Mouse (Mus musculus): ENCODE data around the gene Ccp110. TPM values are rescaled to one million over a fixed set of nuclear protein-coding genes. Genes with fewer than 3 reads are reported as not detected.

Ccp110 gene
- total and polyA plus RNA-seq, 3 experiments = 10.6 to 16.3 (median 13.4) TPM

DNA sequence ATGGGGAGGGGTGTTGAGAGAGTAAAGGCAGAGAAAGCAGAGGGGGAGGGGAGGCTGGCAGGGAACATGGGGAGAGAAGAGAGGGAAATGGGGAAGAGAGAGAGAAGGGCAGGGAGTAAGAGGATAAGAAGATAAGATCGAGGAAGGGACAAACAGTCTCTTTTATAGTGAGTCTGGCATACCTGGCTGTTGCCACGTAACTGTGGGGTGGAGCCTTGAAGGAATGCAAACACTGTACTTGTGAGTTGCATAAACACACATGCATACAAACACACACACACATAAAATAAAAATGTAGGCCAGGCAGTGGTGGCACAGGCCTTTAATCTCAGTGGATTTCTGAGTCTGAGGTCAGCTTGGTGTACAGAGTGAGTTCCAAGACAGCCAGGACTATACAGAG, 5.1 kb upstream of the Ccp110 start:
- H3K79me2 ChIP-seq (replicated peaks; ENCODE audit: control insufficient read depth, extremely low read depth, insufficient read depth, poor library complexity, severe bottlenecking) = peaks cover 26% of the 10 kb centered on the region
- no peak for DNase-seq (ENCODE audit: extremely low read depth)
- no peaks in the 10 kb centered on the region for H3K9me3 ChIP-seq (replicated peaks; ENCODE audit: low read length)
- H3K36me3 ChIP-seq (replicated peaks in 1 of 2; ENCODE audit: control insufficient read depth in 1 of 2, insufficient read depth in 1 of 2, low read length in 1 of 2) = no peaks in the 10 kb centered on the region
- no peak overlapping the region for H3K27ac ChIP-seq (ENCODE audit: insufficient read depth, low read depth)
- H3K4me3 ChIP-seq (replicated peaks in 1 of 3; ENCODE audit: low read depth in 2 of 3, low read length in 2 of 3, poor library complexity in 1 of 3) = no peak overlapping the region
- no peak overlapping the region for H3K9ac ChIP-seq (ENCODE audit: insufficient read depth, low read depth)
- H3K27me3 ChIP-seq (replicated peaks) = no peaks in the 10 kb centered on the region
- dilution Hi-C loops (cut with MboI; ENCODE audit: extremely low pct_ligation_motif_present, extremely low pct_unique_long_range_greater_than_20kb, low sequenced_read_pairs) (no loop called here), in situ Hi-C loops (cut with MboI; ENCODE audit: low pct_ligation_motif_present, low pct_unique_long_range_greater_than_20kb, low sequenced_read_pairs) (no loop called here)
- no peak for TF ChIP-seq RAD21 (IDR thresholded peaks at IDR 0.05; ENCODE audit: low read depth, low read length)
- no peak for TF ChIP-seq JUN (IDR thresholded peaks at IDR 0.05; ENCODE audit: insufficient read depth, low read depth, low read length)
- no peak for TF ChIP-seq POLR2AphosphoS2 (IDR thresholded peaks at IDR 0.05; ENCODE audit: low read depth, low read length)
- TF ChIP-seq SIN3A (IDR thresholded peaks at IDR 0.05; ENCODE audit: low read length) = no peak
- TF ChIP-seq MAFK (IDR thresholded peaks at IDR 0.05; ENCODE audit: insufficient replicate concordance, low read length) = no peak
- TF ChIP-seq PAX5 (IDR thresholded peaks at IDR 0.05; ENCODE audit: low read length) = no peak
- TF ChIP-seq ELF1 (IDR thresholded peaks at IDR 0.05; ENCODE audit: low read depth, low read length) = no peak
- TF ChIP-seq UBTF (IDR thresholded peaks at IDR 0.05; ENCODE audit: low read depth, low read length) = no peak
- no peak for TF ChIP-seq ETS1 (conservative IDR thresholded peaks at IDR 0.05; ENCODE audit: low read depth, low read length)
- TF ChIP-seq MYC (IDR thresholded peaks at IDR 0.05; ENCODE audit: low read depth, low read length) = no peak
- no peak overlapping the region for H3K4me2 ChIP-seq (ENCODE audit: insufficient read depth, low read depth, poor library complexity, severe bottlenecking)
- H3K4me1 ChIP-seq (ENCODE audit: control insufficient read depth in 1 of 2, insufficient read depth in 2 of 2) = peaks cover 0 to 21% of the 10 kb centered on the region in 2 experiments; a peak in 2 of 4 replicates

DNA sequence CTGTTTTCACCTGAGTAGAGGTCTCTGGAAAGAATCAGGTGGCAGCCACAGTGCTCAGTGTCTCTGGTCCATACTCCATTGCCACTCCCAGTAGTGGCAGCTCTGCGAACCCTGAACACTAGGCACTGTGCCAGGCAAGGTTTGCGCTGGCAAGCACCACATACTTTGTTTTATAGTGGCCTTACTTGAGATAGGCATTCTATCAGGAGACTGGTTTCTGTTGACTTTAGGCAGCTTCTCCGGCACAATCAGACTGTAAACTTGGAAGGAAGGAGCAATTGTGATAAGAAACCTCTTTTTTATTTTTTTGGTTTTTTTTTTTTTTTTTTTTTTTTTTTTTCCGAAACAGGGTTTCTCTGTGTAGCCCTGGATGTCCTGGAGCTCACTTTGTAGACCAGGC, 4.3 kb upstream of the Ccp110 start:
- Histone ChIP-seq H3K79me2 (replicated peaks; ENCODE audit: control insufficient read depth, extremely low read depth, insufficient read depth, poor library complexity, severe bottlenecking) (peaks cover 23% of the 10 kb centered on the region), H3K36me3 (replicated peaks in 1 of 2; ENCODE audit: control insufficient read depth in 1 of 2, insufficient read depth in 1 of 2, low read length in 1 of 2) (no peaks in the 10 kb centered on the region), H3K9me3 (replicated peaks; ENCODE audit: low read length) (no peaks in the 10 kb centered on the region), H3K4me1 (ENCODE audit: control insufficient read depth in 1 of 2, insufficient read depth in 2 of 2) (peaks cover 0 to 19% of the 10 kb centered on the region in 2 experiments; a peak in 2 of 4 replicates), H3K4me2 (ENCODE audit: insufficient read depth, low read depth, poor library complexity, severe bottlenecking) (no peak overlapping the region), H3K9ac (ENCODE audit: insufficient read depth, low read depth) (no peak overlapping the region), H3K4me3 (replicated peaks in 1 of 3; ENCODE audit: low read depth in 2 of 3, low read length in 2 of 3, poor library complexity in 1 of 3) (no peak overlapping the region), H3K27me3 (replicated peaks) (no peaks in the 10 kb centered on the region), H3K27ac (ENCODE audit: insufficient read depth, low read depth) (no peak overlapping the region)
- DNase-seq (ENCODE audit: extremely low read depth) = no peak
- dilution Hi-C loops (cut with MboI; ENCODE audit: extremely low pct_ligation_motif_present, extremely low pct_unique_long_range_greater_than_20kb, low sequenced_read_pairs) (no loop called here), in situ Hi-C loops (cut with MboI; ENCODE audit: low pct_ligation_motif_present, low pct_unique_long_range_greater_than_20kb, low sequenced_read_pairs) (no loop called here)
- TF ChIP-seq JUND (conservative IDR thresholded peaks at IDR 0.05; ENCODE audit: low read depth, low read length) = no peak

DNA sequence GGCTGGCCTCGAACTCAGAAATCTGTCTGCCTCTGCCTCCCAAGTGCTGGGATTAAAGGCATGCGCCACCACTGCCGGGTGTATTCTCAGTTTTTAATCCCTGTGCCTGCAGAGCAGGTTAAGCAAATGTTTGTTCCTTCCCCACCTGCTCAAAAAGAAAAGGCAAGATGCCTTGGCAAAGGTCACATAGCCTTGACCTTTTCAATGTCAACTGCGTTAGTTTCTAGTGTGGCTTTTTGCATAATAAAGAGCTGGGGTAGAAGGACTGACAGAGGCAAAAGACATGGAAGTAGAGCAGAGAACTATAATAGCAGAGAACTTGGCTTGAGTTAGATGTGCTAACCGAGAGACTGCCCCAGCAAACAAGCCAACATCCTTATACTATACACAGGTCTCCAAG, 1.6 kb upstream of the Ccp110 start:
- Histone ChIP-seq H3K9me3 (replicated peaks; ENCODE audit: low read length) (no peaks in the 10 kb centered on the region), H3K4me2 (ENCODE audit: insufficient read depth, low read depth, poor library complexity, severe bottlenecking) (no peak overlapping the region), H3K4me1 (ENCODE audit: control insufficient read depth in 1 of 2, insufficient read depth in 2 of 2) (peaks cover 7 to 24% of the 10 kb centered on the region in 2 experiments; a peak in 3 of 4 replicates), H3K79me2 (replicated peaks; ENCODE audit: control insufficient read depth, extremely low read depth, insufficient read depth, poor library complexity, severe bottlenecking) (peaks cover 2% of the 10 kb centered on the region; the same call in 1 of the 2 replicates), H3K36me3 (replicated peaks in 1 of 2; ENCODE audit: control insufficient read depth in 1 of 2, insufficient read depth in 1 of 2, low read length in 1 of 2) (peaks cover 8 to 12% of the 10 kb centered on the region in 2 experiments), H3K27me3 (replicated peaks) (no peaks in the 10 kb centered on the region), H3K4me3 (replicated peaks in 1 of 3; ENCODE audit: low read depth in 2 of 3, low read length in 2 of 3, poor library complexity in 1 of 3) (no peak overlapping the region), H3K27ac (ENCODE audit: insufficient read depth, low read depth) (no peak overlapping the region), H3K9ac (ENCODE audit: insufficient read depth, low read depth) (no peak overlapping the region)
- TF ChIP-seq MEF2A (IDR thresholded peaks at IDR 0.05; ENCODE audit: borderline replicate concordance, low read depth, low read length) (no peak), KAT2A (IDR thresholded peaks at IDR 0.05; ENCODE audit: insufficient replicate concordance, low read length) (no peak), GABPA (IDR thresholded peaks at IDR 0.05; ENCODE audit: insufficient replicate concordance, low read depth, low read length) (no peak), PAX5 (IDR thresholded peaks at IDR 0.05; ENCODE audit: low read length) (no peak), CTCF (conservative IDR thresholded peaks at IDR 0.05 in 1 of 2, IDR thresholded peaks at IDR 0.05 in 1 of 2; ENCODE audit: low read depth in 2 of 2, low read length in 2 of 2) (no peak), ETS1 (conservative IDR thresholded peaks at IDR 0.05; ENCODE audit: low read depth, low read length) (no peak), TBP (conservative IDR thresholded peaks at IDR 0.05; ENCODE audit: low read depth, low read length) (no peak), SIN3A (IDR thresholded peaks at IDR 0.05; ENCODE audit: low read length) (no peak), JUN (IDR thresholded peaks at IDR 0.05; ENCODE audit: insufficient read depth, low read depth, low read length) (no peak), MAX (IDR thresholded peaks at IDR 0.05; ENCODE audit: low read length) (no peak), MXI1 (IDR thresholded peaks at IDR 0.05; ENCODE audit: low read depth, low read length) (no peak), RAD21 (IDR thresholded peaks at IDR 0.05; ENCODE audit: low read depth, low read length) (no peak), ZKSCAN1 (IDR thresholded peaks at IDR 0.05; ENCODE audit: borderline replicate concordance, low read depth, low read length) (no peak), E2F4 (IDR thresholded peaks at IDR 0.05; ENCODE audit: insufficient replicate concordance, low read depth, low read length) (no peak), EP300 (IDR thresholded peaks at IDR 0.05; ENCODE audit: low read length) (no peak), HCFC1 (IDR thresholded peaks at IDR 0.05; ENCODE audit: low read depth, low read length) (no peak), CHD2 (IDR thresholded peaks at IDR 0.05; ENCODE audit: low read length) (no peak), NELFE (IDR thresholded peaks at IDR 0.05; ENCODE audit: low read depth, low read length) (no peak)
- no peak for DNase-seq (ENCODE audit: extremely low read depth)
- in situ Hi-C loops (cut with MboI; ENCODE audit: low pct_ligation_motif_present, low pct_unique_long_range_greater_than_20kb, low sequenced_read_pairs) = no loop called here
- dilution Hi-C loops (cut with MboI; ENCODE audit: extremely low pct_ligation_motif_present, extremely low pct_unique_long_range_greater_than_20kb, low sequenced_read_pairs) = no loop called here

Data from CH12.LX (cell line).